Mouse (Mus musculus) CH12.LX (cell line): ENCODE results near the gene Aldh8a1.

Experiments
- CTCF ChIP-seq, 2 experiments: IDR thresholded peaks in 1 of 2; conservative IDR thresholded peaks in 1 of 2; 2 replicates each; pipeline ENCODE4 v1.5.1; 2011 to 2012; ENCODE audit warnings: low read depth in 2 of 2, low read length in 2 of 2, improper control_type of control experiment in 1 of 2, inconsistent platforms in 1 of 2, mild to moderate bottlenecking in 1 of 2, moderate library complexity in 1 of 2
- EP300 ChIP-seq: IDR thresholded peaks from 2 replicates; pipeline ENCODE4 v1.6.1; 2011; ENCODE audit warnings: low read length, improper control_type of control experiment
- ETS1 ChIP-seq: conservative IDR thresholded peaks from 2 replicates; pipeline ENCODE4 v1.6.1; 2012; ENCODE audit warnings: low read depth, mild to moderate bottlenecking, inconsistent platforms, low read length, improper control_type of control experiment, moderate library complexity
- POLR2A ChIP-seq: IDR thresholded peaks from 2 replicates; pipeline ENCODE4 v1.6.1; 2011; ENCODE audit warnings: low read depth, mild to moderate bottlenecking, improper control_type of control experiment, low read length
- POLR2AphosphoS2 ChIP-seq: IDR thresholded peaks from 2 replicates; pipeline ENCODE4 v1.6.1; 2011; ENCODE audit warnings: low read depth, low read length, improper control_type of control experiment
- SMC3 ChIP-seq: IDR thresholded peaks from 2 replicates; pipeline ENCODE4 v1.6.1; 2011; ENCODE audit warnings: low read depth, low read length, improper control_type of control experiment
- TBP ChIP-seq: conservative IDR thresholded peaks from 2 replicates; pipeline ENCODE4 v1.6.1; 2011; ENCODE audit warnings: low read depth, low read length, improper control_type of control experiment
- USF1 ChIP-seq: IDR thresholded peaks from 2 replicates; pipeline ENCODE4 v1.6.1; 2014; ENCODE audit warnings: low read depth, mild to moderate bottlenecking, inconsistent platforms, low read length, improper control_type of control experiment
- ZKSCAN1 ChIP-seq: IDR thresholded peaks from 2 replicates; pipeline ENCODE4 v1.6.1; 2012; ENCODE audit warnings: low read depth, inconsistent platforms, low read length, improper control_type of control experiment, borderline replicate concordance

DNA sequence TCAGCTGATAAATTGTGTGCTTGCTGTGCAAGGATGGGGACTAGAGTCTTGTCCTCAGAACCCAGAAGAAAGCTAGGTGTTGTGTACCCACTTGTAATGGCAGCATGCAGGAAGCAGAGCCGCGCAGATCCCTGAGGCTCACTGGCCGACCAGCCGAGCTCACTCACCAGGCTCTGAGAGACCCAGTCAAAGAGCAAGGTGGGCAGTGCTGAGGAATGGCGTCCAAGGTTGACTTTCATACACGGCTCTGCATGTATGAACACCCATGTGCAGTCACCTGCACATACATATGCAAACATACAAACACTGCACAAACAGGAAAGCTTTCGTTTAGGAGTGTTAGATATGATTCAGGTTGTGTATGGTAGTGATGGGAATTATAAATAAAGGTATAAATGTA, 12.1 kb upstream of the Aldh8a1 start:
- TF ChIP-seq SMC3 (no peak), POLR2A (no peak), CTCF (conservative IDR thresholded peaks at IDR 0.05 in 1 of 2, IDR thresholded peaks at IDR 0.05 in 1 of 2; ENCODE audit: low read depth in 2 of 2, low read length in 2 of 2) (no peak), POLR2AphosphoS2 (no peak), ETS1 (no peak), ZKSCAN1 (no peak), USF1 (no peak), TBP (no peak), EP300 (no peak)
